Mouse (Mus musculus) lung, postnatal 0 days (tissue): ENCODE measurements around the gene Gcfc2.

Source experiments
- CTCF ChIP-seq: IDR thresholded peaks from 2 replicates; pipeline ENCODE4 v1.5.1; 2016; ENCODE audit warnings: antibody characterized with exemption, mild to moderate bottlenecking
- EP300 ChIP-seq: IDR thresholded peaks from 2 replicates; pipeline ENCODE4 v1.6.1; 2016; ENCODE audit warnings: antibody characterized with exemption, mild to moderate bottlenecking, control low read depth

DNA sequence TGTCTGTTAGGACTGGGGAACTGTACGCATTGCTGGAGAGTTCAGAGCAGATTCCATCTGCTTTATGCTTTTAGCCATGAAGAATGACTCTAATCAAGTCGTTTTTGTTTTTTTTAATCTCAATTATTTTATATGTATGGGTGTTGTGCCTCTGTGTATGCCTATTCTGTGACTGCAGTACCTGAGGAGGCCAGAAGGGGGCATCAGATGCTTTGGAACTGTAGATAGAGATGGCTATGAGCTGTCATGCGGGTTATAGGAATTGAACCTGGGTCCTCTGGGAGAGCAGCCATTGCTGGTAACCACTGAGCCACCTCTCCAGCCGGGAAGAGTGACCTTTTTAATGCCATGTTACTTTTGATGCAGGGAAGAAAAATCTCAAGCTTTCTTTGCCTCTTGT, 32.9 kb downstream of the Gcfc2 start:
- TF ChIP-seq CTCF (peak; percentile 51), EP300 (no peak)
